Mouse (Mus musculus) cerebellum, adult 2 months (tissue): ENCODE results near the gene Pla2g4d.

Experiments
- CTCF ChIP-seq: fragments of 200-500 bp; IDR thresholded peaks from 2 replicates; pipeline ENCODE4 v1.5.1; 2011; ENCODE audit warnings: low read depth, mild to moderate bottlenecking, control low read depth, low read length, moderate library complexity, borderline replicate concordance; ENCODE audit not compliant: insufficient read depth
- POLR2A ChIP-seq: fragments of 200-500 bp; IDR thresholded peaks from 2 replicates; pipeline ENCODE4 v1.6.1; 2011; ENCODE audit warnings: low read length, control low read depth, borderline replicate concordance; ENCODE audit not compliant: insufficient read depth

GRCm38 (mm10) chr2:120243995-120244394 lies 45.0 kb downstream of the Pla2g4d start:
- TF ChIP-seq POLR2A (no peak), CTCF (no peak)
